Mouse (Mus musculus) right cerebral cortex, adult 18-20 months (tissue): Measurements from ENCODE around the gene Tbx18.

Experiments used
- DNase-seq: peaks from one replicate; pipeline ENCODE4 v3.0.0; 2022; ENCODE audit warnings: mixed read lengths

Gene Tbx18

DNA sequence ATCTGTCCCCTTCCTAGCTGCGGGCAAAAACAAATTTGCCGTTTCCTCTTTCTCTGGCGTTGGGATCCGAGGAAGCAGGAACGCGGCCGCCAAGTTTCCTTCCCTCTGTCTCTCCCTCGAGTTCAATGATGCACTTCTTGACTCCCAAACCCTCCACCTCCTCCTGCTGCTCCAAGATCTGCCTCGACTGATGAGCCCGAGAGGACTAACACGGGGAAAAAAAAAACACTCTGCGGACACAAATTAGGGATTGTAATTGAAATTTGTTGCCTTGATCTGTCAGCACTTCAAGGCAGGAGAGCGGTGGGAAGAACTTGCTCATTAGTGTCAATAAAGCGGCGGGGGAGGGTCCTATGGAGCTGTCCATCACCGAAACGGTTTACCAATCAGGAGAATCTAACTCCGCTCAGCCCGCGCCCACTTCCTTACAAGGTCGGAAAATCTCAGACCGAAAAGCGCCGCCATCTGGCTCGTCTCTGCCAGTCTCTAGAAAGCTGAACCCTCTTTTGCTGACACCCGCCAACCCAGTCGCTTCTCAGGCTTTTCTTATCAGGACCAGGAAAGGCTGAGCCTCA, at the start of gene Tbx18:
Tbx18 (minus strand) TSS at position 300 of the 575 bp plus-strand sequence.
- DNase-seq = no peak

DNA sequence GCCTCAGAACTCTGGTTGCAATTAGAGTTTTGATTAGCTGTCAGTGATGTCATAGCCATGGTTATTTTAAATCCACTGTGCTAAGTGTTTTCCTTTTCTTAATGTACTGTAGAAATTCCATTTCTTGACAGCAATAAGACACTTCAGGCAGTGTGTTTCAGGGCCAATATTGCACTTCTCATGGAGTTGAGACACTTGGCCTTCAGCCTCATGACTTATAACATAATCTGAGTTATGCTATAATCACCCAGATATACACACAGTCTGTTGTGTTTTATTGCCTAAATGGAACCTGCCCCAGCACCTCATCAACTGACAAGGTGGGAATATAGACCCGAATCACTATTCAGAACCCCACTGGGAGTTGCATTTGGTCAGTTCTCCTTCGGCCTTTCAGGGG, 42.9 kb upstream of the Tbx18 start:
- no peak for DNase-seq

DNA sequence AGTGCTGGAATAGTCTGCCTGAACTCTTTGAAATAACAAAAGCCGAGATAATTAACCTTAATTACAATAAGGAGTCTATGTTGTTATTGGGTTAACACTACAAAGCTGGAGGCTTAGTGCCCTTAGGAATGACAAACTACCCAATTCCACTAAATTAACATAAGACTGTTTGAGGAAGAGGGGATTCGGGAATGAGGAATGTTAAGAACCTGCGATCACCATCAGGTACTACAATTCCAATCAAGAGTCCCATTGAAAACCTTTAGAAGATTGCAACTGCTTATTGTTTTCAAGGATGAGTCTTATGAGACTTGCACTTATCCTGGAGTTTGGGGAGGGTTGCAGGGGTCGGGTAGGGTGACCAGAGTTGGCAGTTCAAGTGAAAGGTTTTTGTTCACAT, 24.6 kb upstream of the Tbx18 start:
- DNase-seq = no peak

DNA sequence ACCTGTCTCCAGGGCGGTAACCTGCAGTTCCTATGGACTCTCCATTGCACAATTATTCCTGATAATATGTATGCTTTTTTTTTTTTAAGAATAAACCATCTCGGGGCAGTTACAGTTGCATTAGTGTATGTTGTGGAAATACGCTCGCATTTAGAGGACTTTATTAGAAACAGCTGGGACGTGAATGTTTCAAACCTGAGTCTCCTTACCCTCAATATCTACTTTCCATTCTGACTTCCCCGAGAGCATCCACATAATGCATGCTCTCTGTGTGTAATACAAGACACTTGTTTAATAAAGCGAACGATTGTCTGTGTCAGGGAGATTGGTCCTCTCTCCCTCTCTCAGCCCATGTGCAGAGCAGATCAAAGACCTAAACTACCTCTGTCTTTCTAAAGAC, 10.5 kb upstream of the Tbx18 start:
- DNase-seq = no peak

DNA sequence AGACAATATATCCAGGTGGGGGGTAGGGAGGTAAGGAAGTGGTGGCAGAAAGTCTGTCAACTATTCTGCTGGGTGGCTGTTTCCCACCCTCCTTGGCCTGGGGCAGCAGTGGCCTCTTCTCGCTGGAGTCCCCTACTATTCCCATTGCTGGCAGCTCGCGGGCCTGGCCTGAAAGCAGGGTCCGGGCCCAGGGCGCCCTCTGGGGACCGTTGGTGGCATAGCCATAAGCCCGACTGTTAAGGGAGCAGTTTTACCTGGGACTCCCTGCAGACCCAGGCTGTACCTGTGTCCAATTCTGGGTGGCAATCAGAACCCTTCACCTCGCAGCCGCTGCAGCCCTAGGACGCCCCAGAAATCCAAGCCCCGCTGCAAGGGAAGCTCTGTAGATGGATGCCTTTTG, 9.6 kb upstream of the Tbx18 start:
- DNase-seq = no peak

DNA sequence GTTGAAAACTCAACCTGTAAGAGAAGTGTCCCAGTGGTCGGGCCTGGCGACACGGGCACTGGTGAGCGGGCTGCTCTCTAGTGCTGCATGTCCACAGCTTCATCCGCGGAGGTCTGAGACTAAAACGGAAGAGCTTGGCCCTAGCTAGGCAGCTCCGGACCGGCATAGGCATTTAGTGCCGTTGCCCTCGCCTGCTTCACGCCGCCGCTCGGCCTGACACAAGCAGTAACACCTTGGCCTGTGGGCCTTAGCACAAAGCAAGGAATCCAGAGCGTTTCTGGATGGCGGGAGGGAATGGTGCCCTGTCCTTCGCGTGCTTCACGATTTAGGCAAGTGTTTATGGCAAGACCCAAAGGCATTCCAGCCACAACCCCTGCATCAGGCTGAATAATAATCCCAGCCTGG, 9.2 kb upstream of the Tbx18 start:
- no peak for DNase-seq

DNA sequence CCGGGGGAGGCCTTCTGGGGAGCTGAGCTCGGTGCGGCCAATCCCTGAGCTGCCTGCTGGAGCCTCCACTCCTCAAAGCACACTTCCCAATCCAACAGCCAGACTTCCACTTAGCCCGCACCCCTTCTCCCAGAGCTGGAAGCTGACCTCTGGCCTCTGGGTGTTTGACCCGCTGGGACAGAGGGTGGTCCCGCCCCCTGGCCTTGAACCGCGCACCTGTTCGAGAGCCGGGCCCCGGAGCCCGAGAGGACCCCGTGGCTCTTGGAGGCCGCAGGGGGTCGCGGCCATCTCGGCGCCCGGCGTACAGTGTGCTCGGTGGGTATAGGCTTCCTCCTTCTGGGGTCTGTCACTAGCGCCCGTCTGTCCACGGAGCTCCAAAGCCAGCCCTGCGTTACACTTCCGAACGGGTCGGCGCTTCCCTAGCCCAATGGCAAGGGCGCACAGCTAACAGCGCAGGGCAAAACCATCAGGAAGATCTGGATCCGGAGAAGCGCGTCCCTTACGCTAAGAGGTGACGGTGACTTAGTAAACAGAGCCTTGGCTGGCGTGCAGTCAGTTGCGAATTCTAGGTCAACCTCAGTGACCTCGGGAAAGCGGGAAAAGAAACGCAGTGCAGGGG, 8.6 kb upstream of the Tbx18 start:
- DNase-seq = no peak

DNA sequence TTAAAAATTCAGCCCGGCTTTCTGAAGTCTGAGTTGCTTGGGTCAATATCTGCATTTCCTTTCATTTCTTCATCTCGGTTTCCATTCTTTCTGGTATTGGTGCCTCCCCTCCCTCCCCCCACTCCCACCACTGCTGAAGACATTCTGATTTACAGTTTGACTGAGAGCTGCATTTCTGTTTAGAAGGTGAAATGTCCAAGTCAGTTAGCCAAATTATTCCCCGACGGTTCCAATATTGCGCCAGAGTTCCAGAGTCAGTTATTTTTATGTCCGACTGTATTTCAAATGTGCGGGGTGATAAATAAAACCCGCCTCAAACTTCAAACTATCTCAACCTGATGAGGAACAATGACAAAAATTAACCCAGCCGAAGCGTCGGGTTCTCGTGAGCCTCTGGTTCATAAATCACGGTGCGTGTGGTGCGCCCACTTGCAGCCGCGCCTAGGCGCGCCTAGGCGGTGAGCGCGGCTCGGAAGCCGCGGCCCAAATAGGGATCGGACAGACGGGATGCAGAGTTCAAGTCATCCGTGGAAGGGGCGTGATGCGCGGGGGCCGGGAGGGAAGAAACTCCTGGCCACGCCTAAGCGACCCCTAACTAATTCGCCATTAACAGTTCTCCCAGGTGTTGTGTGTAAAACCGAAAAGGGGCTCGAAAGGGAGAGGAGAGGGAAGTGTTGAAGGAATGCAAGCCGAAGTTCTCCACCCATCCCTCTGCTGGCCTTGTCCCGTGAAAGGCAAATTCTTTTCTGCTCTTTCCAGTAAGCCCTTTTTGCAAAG, 7.9 kb upstream of the Tbx18 start:
- DNase-seq = no peak

DNA sequence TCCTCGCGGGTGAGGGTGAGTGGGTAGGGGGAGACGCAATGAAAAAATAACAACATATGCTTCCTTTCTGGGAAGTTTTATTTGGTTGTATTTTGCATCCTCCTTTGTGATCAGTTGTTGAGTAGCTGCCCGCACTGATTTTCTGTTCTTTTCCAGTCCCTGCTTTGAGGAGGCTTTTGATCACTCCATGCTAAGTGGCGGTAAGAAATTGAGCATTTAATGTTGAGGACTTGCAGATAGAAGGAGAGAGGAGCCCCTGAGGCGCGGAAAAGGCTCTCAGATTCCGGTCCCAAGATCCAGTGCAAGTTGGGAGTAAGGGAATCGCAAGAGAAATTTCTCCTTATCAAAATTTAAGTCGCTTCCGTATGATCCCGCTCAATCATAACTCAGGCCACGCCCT, 7.1 kb upstream of the Tbx18 start:
- DNase-seq = no peak

DNA sequence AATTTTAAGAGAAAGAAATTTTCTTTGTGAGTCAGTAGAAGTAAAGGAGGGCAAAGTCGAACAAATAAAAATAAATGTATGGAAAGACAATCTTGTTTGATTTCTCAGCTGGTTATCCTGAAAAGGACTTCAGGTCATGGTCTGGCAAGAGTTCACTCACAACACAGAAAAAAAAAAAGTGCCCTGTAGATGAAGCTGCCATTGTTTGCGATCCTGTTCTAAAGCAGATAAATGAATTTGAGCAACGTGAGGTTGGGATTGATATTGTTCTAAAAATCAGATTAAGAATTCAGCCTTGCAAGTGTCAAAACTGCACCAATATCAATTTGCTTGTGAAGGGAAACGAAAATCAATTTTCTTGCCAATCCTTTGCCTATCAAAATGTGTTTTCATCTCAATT, 6.2 kb upstream of the Tbx18 start:
- DNase-seq = no peak

DNA sequence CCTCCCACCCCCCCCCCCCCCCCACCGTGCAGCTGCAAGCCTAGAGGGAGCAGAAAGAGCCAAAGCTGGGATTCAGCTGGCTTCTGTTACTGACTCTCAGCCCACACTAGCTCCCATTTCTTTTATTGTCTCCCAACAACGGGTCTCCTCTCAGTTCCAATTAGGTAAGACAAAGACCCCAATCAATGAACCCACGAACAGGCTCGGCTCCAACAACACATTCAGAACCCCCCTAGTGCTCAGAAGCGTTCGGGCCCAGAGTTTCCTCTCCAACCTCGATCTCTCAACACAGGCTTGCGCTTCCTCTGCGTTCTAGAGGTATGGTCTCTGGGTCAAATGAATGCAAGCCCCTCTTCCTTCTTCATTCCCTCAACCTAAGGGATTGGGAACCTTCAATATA, 4.0 kb upstream of the Tbx18 start:
- DNase-seq = no peak

DNA sequence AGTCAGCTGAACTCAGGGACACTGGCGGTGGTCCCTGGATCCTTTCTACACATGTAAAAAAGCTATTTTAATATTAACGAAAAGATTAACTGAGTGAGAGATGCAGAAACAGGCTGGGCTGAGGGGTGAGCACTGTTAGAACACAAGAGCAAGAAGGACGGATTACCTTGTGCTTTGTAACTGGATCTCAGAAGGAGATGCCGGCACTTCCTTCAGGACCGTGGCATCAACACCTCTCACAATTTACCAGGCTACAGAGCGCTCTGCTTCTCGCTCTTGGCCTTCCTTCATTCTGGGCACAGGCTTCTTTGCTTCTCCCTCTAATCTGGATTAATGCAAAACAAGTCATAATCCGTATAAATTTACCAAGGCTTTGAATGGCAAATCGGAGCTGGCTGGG, 3.6 kb upstream of the Tbx18 start:
- no peak for DNase-seq

DNA sequence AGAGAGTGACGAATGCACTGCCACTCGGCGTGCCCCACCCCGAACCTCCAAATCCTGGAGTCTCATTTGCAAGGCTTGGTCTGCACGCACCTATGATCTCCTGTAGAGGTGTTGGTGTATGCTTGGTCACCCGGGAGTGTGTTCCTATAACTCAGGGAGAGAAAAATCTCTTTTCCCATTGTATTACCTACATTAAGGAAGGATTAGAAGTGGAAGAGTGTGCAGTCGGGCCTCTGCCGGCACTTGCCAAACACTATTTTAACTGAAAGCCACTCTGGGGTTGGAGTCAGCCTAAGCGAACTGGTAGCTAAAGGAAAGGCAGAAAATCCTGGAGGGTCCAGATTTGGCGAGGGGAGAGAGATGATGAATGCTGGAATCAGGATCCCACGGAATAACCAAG, 2.7 kb upstream of the Tbx18 start:
- no peak for DNase-seq

DNA sequence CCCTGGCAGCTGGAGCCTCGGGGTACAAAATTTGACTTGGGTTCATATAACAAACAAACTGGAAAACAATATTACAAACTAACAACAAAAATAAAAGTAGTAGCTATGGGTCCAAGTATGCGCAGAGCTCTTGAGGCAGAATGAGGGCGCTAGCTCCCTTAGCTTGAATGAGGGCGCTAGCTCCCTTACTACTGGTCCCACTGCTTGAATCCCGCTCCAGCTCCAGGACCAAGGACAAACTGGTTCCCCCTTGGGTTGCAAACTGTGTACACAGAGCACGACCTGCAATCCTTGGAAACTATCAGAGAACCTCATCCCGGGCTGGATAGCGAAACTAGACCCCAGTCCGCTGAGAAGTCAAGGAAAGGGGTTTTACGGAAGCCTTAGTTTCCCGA, 2.2 kb upstream of the Tbx18 start:
- DNase-seq = no peak

DNA sequence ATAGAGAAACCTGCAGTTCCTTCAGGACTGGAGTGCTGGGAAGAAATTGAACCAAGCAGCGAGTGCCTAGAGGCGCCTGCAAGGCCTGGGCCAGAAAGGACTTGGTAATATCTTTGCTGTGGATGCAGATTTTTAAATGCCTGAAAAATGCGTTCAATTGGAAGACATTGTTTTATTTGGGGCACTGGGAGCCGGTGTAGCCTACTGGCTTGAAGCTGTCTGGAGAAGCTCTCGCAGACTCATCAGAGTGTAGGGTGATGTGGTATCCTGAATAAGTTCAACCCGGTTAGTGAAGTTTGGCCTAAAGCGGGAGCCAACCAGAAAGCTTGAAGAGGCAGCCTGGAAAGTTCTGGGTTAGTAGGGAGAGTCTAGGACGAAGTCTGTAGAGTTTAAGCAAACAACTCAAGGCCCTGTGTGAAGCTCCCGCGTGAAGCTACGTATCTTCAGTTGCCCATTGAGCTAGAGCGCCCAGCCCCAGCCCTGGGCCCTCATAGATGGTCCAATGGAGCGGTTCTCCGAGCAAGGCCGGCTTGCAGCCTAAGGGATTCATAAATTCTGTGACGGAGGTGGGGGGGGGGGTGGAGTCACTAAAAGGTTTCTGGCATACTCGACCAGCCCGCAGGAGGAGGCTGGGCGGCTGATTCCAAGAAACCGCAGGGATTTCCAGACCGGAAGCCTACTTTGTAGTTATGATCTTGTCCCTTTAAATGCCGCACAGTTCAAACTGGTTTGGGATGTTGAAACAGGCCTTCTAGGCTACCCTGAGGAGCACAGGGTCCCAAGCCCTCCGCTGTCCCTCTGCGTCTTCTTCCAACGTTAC, 1.6 kb upstream of the Tbx18 start:
- no peak for DNase-seq

DNA sequence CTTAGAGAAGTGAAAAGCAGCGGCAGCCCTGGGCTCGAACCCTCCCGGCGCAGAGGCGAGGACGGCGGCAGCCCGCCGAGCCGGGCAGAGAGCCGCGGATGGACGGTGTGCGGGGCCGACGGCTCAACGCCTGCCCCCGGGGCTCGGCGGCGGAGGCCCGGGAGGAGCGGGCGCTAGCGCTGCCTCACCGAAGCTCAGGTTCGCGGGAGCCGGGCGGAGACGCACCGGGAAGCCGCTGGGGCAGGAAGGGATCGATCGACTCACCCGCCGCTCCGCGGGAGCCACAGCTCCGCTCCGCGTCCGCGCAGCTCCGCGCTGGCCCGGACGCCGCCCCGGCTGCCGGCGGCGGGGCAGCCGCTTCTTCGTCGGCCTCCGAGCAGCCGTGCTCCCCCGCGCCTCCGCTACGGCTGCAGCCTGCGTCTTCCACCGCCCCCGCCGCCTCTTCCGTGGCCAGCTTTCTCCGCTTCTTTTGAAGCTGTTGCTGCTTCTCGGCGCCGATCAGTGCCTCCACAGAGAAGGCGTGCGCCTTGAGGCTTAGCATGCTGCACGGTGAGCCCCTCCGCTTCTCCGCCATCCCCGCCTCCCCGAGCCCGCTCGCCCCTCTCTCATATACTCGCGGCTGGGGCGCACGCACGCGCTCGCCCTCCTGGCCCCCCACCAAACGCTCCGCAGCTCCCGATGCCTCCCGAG, 644 bp downstream of the Tbx18 start:
- DNase-seq = no peak

DNA sequence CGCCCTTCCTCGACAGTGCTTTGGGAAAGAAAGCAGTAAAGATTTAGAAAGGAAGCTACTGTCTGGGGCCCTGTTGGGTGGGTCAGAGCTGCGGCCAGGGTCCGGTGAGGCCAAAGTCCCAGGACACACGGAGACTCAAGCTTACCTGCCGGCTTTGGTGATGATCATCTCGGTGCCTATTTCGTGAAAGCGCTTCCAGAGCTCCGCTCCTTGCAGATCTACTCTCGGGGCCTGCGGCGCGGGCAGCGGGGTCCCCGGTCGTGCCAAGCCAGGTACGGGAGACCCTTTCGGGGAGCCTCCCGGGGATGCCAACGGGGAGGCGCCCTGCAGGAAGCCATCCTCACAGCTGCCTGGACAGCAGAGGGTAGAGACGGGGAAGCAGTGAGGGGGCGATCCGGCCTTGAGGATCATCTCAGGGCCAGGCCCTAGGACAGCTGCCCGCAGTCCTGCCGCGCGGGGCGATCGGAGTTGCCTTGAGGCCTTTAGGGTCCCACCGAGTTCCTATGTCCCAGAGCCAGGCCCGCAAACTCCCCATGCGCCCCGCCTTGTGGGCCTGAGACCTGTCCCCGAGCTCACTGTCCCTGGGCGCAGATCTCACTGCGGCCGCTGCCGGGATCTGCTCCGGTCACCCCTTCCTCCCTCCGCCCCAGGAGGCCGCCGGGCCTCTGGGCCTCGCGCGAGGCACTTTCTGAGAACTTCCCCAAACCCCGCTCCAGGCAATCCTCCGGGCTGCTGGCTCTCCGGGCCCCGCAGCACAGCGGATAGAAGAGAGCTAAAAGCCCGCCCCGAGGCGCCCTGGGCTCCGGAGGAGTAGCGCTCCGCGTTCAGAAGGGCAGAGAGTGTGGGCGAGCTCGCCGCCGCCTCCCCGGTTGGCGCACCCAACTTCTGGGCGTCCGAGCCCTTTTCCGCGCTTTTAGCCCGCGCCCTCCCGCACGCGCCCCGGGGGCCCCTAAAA, 1.5 kb downstream of the Tbx18 start:
- DNase-seq = no peak

DNA sequence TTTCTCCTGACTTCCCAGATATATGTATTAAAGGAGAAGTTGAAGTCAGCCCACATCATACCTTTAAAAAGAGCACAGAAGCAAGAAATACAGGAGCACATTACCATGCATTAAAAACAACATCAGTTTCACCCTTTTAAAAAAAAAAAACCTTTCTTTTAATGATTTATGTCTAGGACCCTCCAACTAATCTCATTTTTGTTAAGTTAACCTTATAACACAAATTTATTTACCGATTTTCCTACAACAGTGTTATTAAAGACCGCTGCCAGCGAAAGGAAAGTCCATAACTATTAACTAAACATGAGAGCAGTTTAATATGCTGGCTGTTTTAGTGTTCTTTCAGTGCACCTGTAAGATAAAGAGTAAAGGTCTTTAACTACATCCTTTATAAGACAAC, 3.0 kb downstream of the Tbx18 start:
- no peak for DNase-seq

DNA sequence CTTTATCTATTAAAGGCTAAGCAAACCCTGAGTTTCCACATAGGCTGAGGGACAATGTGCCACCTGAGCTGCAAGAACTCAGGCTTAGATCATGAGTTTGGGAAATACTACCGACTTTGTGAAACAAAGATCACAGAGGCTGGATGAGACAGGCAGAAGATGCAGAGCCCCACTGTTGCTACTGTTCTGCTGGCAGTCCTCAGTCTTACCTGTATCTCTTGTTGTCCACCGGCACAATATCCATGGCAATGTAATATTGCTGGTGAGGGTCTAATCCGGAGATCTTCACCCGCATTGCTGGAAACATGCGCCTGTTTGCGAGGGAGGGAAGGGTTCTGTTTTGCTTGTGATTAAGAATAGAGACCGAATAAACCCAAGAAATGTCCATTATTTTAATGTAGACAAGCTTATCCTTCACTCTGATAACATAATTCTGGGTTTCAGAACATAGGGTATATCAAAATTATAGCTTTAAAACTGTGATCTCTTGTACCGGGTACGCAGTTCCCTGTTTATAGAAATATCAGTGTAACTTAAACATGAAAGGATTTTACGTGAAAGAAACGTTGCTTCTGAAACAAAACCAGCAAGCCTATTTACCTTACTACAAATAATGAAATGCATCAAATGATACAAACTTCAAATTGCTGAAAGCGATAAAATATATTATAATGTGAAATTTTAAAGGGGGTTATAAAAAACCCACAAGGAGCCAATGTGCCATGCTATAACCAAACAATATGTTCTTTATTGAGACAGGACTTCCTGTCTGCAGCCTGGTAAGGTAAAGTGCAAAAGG, 3.7 kb downstream of the Tbx18 start:
- DNase-seq = no peak

DNA sequence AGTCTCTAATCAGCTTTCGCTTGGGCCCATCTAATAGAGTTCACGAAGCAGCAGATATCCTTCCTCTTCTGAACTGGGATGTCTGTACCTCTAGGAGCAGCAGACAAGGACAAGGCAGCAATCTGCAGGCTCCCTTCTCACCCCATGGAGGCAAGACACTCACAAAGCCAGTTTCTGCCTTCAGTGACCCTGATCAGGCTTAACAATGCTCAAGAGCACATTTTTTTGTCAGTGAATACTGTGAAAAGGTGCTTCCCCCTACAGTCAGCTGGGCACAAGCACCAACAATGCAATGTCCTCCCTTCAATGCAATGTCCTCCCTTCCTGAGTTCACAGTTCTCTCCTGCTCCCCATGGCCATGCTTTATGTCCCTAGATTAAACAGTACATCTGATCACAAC, 9.3 kb downstream of the Tbx18 start:
- DNase-seq = no peak

DNA sequence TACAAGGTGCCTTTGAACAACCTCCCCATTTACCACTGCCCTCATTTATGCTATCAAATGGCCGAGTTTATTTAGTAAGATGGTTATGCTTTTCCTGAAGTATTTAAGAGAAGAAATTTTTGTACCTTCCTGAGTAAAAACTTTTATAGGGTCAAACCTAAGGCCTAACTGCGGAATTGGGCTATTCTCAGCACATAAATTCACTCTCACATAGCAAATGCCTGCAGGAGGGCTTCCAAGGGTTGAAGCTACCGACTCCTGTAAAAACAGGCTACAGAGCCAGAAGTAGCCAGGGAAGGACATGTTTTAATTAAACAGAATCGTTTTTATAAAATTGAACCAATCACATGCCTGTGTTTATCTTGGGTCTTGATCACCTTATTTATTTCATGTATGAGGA, 20.7 kb downstream of the Tbx18 start:
- no peak for DNase-seq
